Mouse (Mus musculus) liver, adult 2 months (tissue): ENCODE measurements around the gene Als2cr12.

Source experiments
- CTCF ChIP-seq: fragments of 200-500 bp; IDR thresholded peaks from 2 replicates; pipeline ENCODE4 v1.5.1; 2011; ENCODE audit warnings: low read depth, low read length, control low read depth
- POLR2A ChIP-seq: fragments of 200-500 bp; IDR thresholded peaks from 2 replicates; pipeline ENCODE4 v1.6.1; 2011; ENCODE audit warnings: low read length, control low read depth; ENCODE audit not compliant: insufficient read depth; ENCODE audit errors: extremely low read depth

DNA sequence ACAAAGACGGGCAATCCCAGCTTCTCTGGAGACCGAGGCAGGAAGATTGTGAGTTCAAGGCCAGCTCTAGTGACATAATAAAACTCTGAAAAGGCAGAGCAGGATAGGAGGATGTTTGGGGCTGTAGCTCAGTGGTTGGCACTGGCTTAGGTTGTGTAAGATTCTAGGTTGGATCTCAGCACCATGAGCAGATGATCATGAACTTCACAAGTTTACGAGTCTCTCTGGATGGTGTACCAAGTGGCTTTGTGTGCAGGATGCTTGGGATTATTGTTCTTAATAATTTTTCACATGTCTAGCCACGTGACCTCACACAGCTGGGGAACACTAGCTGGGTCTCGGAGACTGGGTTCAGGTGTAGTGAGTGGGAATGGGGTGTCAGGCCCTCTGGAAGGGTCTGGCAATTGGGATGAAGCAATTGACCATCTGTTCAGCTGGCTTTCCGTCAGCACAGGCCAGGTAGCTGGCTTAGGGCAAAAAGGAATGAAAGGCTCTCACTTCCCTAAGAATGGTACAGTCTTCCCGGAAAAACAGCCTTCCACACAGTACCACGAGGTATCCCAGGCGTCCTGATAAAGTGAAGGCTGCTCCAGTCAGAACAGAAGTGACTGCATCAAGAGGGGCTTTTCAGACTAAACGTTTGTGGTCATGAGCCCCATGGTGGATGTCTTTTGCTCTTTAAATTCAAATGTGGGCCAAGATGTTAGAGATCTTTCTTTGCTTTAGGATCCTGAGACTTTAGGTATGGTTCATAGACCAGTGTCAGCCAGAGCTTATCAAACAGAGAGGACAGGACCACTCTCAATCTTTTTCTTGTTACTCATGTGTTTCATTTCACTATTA lies 32.2 kb upstream of the Als2cr12 start:
- TF ChIP-seq POLR2A, result no peak
- no peak for TF ChIP-seq CTCF
